Mouse (Mus musculus) T-helper 2 cell (primary cell): Measurements from ENCODE around the gene Ptch2.

ENCODE experiments used
- in situ Hi-C: fragments of 300-600 bp; cut with MboI, MseI; formaldehyde crosslinking; loops from one replicate; pipeline ENCODE4 v1.15.1; 2025; ENCODE audit warnings: high pct_unique_total_duplicates

Ptch2 gene

DNA sequence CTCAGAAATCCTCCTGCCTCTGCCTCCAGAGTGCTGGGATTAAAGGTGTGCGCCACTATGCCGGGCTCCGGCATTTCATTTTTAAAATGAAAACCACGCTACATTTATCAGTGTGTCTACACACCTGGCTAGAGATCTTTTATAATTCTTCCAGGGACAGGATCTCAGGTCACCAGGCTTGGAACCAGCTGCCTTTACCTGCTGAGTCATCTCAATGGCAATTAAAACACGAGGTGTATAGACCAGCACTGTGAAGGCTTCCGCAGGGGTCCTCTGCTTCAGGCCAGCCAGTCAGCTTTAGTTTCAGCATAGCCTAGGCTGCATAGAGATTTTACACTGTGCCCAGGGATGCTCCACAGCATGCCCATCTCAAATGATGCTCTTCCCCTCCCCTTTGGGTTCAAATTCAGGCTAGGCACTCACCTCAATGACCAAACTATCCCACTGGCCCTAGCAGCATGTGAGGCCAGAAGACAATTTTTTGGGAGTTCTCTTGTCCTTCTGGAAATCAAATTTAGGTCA, 54.4 kb downstream of the Ptch2 start:
- in situ Hi-C loops: loop anchor here (5.0 kb wide), 1 partner anchor 37 kb away; no protein-coding TSS in a partner anchor

DNA sequence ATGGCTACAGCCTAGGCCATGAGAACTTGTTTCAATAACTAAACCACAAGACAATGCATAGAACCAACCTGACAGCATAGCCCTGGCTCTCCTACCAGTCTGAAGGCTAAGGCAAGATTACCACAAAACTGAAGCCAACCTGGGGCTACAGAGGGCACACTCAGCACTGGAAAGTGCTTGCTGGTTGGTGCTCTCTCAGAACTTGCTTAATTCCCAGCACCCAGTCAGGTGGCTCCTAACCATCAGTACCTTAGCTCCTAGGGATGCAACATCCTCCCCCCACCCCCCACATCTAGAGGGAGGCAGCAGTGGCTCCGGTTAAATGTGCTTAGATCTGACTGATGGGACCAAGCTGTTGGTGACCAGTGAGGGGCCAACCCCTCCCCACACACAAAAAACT, 55.5 kb downstream of the Ptch2 start:
- in situ Hi-C loops: loop anchor here (5.0 kb wide), 1 partner anchor 36 kb away; no protein-coding TSS in a partner anchor

DNA sequence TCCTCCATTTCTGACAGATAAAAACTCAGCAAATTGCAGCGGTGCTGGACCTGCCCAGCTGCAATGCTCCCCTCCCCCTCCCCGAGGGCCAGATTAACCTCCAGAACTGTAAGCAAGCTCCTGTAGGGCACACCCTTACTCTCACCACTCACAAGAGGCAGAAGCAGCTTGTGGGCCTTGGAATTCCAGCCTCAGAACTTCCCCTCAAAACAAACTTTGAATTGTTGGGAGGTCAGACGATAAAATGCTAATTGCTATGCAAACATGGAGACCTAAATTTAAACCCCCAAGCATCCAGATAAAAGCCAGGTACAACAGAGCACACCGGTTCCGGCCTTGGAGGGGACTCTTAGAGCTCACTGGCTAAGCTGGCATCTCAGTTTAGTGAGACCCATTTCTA, 56.8 kb downstream of the Ptch2 start:
- in situ Hi-C loops: loop anchor here (5.0 kb wide), 1 partner anchor 35 kb away; no protein-coding TSS in a partner anchor

DNA sequence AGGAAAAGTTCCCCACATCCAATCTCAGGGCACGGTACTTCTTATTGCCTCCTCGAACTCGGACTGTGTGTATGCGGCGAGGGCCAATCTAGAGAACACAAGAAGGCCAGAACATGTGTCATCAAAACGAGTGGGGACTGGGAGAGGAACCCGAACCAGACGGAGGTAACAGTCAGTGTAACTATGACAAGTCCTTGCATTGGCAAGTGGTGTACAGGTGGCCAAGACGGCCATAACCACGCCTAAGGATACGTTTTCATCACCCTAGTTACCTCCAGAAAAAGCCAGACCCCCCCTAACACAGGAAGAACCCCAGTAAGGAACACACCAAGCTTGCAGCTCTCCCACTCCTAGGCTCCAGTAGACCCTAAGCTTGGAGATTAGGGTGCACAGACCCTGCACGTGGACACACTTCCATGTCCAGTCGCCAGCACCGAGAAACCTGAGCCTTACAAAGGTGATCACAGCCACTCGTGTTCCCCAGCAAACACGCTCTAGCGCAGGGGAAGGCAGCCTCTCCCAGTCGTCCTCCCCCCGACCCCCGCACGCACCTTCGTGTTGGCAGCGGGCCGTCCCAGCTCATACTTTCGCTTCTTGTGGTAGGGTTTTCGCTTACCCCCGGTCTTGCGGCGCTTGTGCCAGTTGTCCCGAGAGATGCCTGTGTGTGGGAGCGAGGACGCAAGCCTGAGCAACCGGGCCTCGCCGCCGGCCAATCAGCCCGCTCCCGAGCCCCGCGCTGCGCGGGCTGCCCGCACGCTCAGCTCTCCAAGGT, 59.3 kb downstream of the Ptch2 start:
- in situ Hi-C loops: no loop called here

DNA sequence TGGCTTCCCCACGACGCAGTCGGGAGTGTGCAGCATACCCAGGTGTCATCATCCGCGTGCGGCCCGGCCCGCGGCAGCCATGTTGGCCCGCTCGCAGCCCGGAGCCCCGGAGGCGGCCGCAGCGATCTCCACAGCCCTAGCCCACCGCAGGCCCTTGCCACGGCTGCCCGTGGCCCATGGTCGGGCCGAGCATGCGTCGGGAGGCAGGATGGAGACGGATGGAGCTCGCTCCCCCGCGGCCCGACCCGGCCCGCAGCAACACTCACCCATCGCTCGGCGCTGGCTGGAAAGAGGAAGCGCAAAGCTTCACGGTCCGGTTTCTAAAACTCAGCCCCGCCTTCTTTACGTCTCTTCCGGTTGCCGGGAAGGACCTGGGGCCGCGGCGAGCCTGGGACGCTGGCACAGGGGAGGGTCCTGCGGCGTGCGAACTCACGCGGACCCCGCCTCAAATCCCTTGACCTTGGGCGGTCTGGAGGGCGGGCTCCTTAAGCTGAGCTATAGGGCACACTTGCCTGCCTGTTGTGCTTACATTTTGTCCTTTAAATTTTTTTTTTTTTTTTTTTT, 60.0 kb downstream of the Ptch2 start, which contains the start of gene Rps8:
Gene Rps8 (minus strand): TSS at position 452 of the 564 bp plus-strand sequence.
- in situ Hi-C loops: no loop called here

DNA sequence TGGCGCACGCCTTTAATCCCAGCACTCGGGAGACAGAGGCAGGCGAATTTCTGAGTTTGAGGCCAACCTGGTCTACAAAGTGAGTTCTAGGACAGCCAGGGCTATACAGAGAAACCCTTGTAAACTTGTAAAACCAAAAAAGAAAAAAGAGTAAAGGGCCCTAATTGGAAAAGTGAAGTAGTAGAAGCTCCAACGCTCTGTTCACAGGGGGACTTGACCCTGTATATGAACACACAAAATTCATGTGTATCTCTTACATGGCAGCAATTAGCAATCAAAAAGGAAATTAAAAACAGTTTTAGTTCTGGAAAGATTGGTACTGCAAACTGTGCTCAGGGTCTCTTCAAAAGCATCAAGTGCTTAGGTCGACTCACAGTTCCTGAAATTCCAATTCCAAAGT, 60.5 kb downstream of the Ptch2 start:
- in situ Hi-C loops: no loop called here

DNA sequence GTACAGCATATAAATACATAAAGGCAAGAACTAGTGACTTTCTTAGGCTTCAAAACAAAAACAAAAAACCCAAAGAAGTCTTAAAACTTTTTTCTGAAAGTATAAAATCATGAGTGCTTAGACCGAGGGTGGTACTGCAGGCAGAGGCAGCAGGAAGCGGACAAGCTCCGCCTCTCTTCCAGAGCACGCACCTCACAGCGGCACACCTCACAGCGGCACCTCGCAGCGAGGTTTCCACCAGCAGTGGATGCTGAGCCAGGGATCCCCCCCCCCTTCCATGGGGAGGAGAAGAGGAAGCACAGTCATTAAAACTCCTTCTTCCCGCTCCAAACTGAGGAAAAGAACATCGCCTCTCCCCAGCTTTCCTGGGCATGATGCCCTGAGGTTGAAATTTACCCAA, 63.8 kb downstream of the Ptch2 start:
- in situ Hi-C loops: no loop called here

DNA sequence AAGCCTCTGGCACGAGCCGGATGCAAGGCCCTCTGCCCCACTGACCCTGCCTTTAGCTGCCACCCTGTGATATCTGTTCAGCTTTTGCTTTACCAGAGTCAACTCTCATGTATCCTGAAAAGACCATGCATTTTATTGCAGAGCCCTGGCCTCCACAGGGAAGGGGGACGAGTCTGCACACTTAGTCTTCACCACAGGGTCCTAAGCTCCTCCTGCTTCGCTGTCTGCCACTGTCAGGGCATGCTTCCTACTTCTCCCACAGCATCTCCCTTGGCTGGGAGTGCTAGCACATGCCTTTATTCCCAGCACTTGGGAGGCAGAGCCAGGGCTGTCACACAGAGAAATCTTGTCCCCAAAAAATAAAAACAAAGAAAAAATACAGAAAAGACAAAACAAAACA, 65.3 kb downstream of the Ptch2 start:
- in situ Hi-C loops: no loop called here
